Mouse (Mus musculus): ENCODE measurements at regions not wholly inside any gene's neighbourhood (a gene's known extent, or its start where the extent isn't known, plus 50 kb on each side); places are given as distances from the start of the nearest gene placed in this dataset.
A peak's percentile ranks its signal among the peaks of the same experiment; 100 is the strongest.

- no peak overlapping the region for H3K9ac ChIP-seq (ENCODE audit: low read depth, low read length, severe bottlenecking)
- no peaks in the 10 kb centered on the region for H3K9me3 ChIP-seq (ENCODE audit: control insufficient read depth, low read length)
- H3K4me2 ChIP-seq (replicated peaks; ENCODE audit: low read depth, low read length, severe bottlenecking), result no peak overlapping the region
- DNase-seq (ENCODE audit: low spot score) (no peak), ATAC-seq (ENCODE audit: low FRiP score, low read depth) (no peak)
- H3K27ac ChIP-seq (replicated peaks; ENCODE audit: low read depth, low read length), result no peak overlapping the region
- no peaks in the 10 kb centered on the region for H3K36me3 ChIP-seq (ENCODE audit: control insufficient read depth, insufficient read depth, low read length)
- no peaks in the 10 kb centered on the region for H3K4me1 ChIP-seq (ENCODE audit: control insufficient read depth, insufficient read depth, low read length)
- H3K4me3 ChIP-seq (replicated peaks; ENCODE audit: low read length), result no peak overlapping the region
- TF ChIP-seq POLR2A (IDR thresholded peaks at IDR 0.05; ENCODE audit: borderline replicate concordance, extremely low read depth, insufficient read depth, insufficient read length), result no peak
- no peaks in the 10 kb centered on the region for H3K27me3 ChIP-seq (ENCODE audit: control insufficient read depth, insufficient read depth, low read length)
These were observed 107.6 kb upstream of the Clstn2 start for GRCm38 (mm10) chr9:98140546-98140945.

GRCm38 (mm10) chr9:98142121-98142520, 109.1 kb upstream of the Clstn2 start:
- no peak overlapping the region for H3K27ac ChIP-seq (replicated peaks; ENCODE audit: low read depth, low read length)
- 65% methylated on average over 7 of the region's 7 CpGs for WGBS
- no peak overlapping the region for H3K4me2 ChIP-seq (replicated peaks; ENCODE audit: low read depth, low read length, severe bottlenecking)
- ATAC-seq (ENCODE audit: low FRiP score, low read depth) (no peak), DNase-seq (ENCODE audit: low spot score) (no peak)
- TF ChIP-seq POLR2A (IDR thresholded peaks at IDR 0.05; ENCODE audit: borderline replicate concordance, extremely low read depth, insufficient read depth, insufficient read length), result no peak
- H3K4me1 ChIP-seq (ENCODE audit: control insufficient read depth, insufficient read depth, low read length), result no peaks in the 10 kb centered on the region
- H3K36me3 ChIP-seq (ENCODE audit: control insufficient read depth, insufficient read depth, low read length), result no peaks in the 10 kb centered on the region
- H3K4me3 ChIP-seq (replicated peaks; ENCODE audit: low read length), result no peak overlapping the region
- no peak overlapping the region for H3K9ac ChIP-seq (ENCODE audit: low read depth, low read length, severe bottlenecking)
- no peaks in the 10 kb centered on the region for H3K27me3 ChIP-seq (ENCODE audit: control insufficient read depth, insufficient read depth, low read length)
- H3K9me3 ChIP-seq (ENCODE audit: control insufficient read depth, low read length), result no peaks in the 10 kb centered on the region

- TF ChIP-seq POLR2A (IDR thresholded peaks at IDR 0.05; ENCODE audit: borderline replicate concordance, extremely low read depth, insufficient read depth, insufficient read length), result no peak
- peak; percentile 47 for DNase-seq (ENCODE audit: low spot score)
- WGBS, result 65% methylated on average over 5 of the region's 5 CpGs
These were observed 113.9 kb upstream of the Clstn2 start for GRCm38 (mm10) chr9:98146901-98147300.

GRCm38 (mm10) chr9:98158421-98158820, 125.4 kb upstream of the Clstn2 start:
- H3K4me1 ChIP-seq (ENCODE audit: control insufficient read depth, insufficient read depth, low read length), result no peaks in the 10 kb centered on the region
- H3K4me2 ChIP-seq (replicated peaks; ENCODE audit: low read depth, low read length, severe bottlenecking), result no peak overlapping the region
- no peaks in the 10 kb centered on the region for H3K9me3 ChIP-seq (ENCODE audit: control insufficient read depth, low read length)
- no peak overlapping the region for H3K27ac ChIP-seq (replicated peaks; ENCODE audit: low read depth, low read length)
- TF ChIP-seq POLR2A (IDR thresholded peaks at IDR 0.05; ENCODE audit: borderline replicate concordance, extremely low read depth, insufficient read depth, insufficient read length), result no peak
- H3K36me3 ChIP-seq (ENCODE audit: control insufficient read depth, insufficient read depth, low read length), result no peaks in the 10 kb centered on the region
- DNase-seq (ENCODE audit: low spot score) (no peak), ATAC-seq (ENCODE audit: low FRiP score, low read depth) (no peak)
- H3K4me3 ChIP-seq (replicated peaks; ENCODE audit: low read length), result no peak overlapping the region
- no peak overlapping the region for H3K9ac ChIP-seq (ENCODE audit: low read depth, low read length, severe bottlenecking)
- H3K27me3 ChIP-seq (ENCODE audit: control insufficient read depth, insufficient read depth, low read length), result no peaks in the 10 kb centered on the region
- 84% methylated on average over 2 of the region's 2 CpGs for WGBS

More at GRCm38 (mm10) chr9:98146901-98147300, 113.9 kb upstream of the Clstn2 start:
- H3K4me1 ChIP-seq (ENCODE audit: control insufficient read depth, insufficient read depth, low read length), result no peaks in the 10 kb centered on the region
- no peak overlapping the region for H3K27ac ChIP-seq (replicated peaks; ENCODE audit: low read depth, low read length)
- H3K9ac ChIP-seq (ENCODE audit: low read depth, low read length, severe bottlenecking), result no peak overlapping the region
- no peaks in the 10 kb centered on the region for H3K27me3 ChIP-seq (ENCODE audit: control insufficient read depth, insufficient read depth, low read length)
- ATAC-seq (ENCODE audit: low FRiP score, low read depth), result no peak
- H3K4me3 ChIP-seq (replicated peaks; ENCODE audit: low read length), result no peak overlapping the region
- no peaks in the 10 kb centered on the region for H3K9me3 ChIP-seq (ENCODE audit: control insufficient read depth, low read length)
- no peaks in the 10 kb centered on the region for H3K36me3 ChIP-seq (ENCODE audit: control insufficient read depth, insufficient read depth, low read length)
- H3K4me2 ChIP-seq (replicated peaks; ENCODE audit: low read depth, low read length, severe bottlenecking), result no peak overlapping the region

GRCm38 (mm10) chr9:98164489-98164888, 122.7 kb upstream of the Nmnat3 start:
- Histone ChIP-seq H3K4me2 (replicated peaks; ENCODE audit: low read depth, low read length, severe bottlenecking) (no peak overlapping the region), H3K36me3 (ENCODE audit: control insufficient read depth, insufficient read depth, low read length) (no peaks in the 10 kb centered on the region), H3K9me3 (ENCODE audit: control insufficient read depth, low read length) (no peaks in the 10 kb centered on the region), H3K4me3 (replicated peaks; ENCODE audit: low read length) (no peak overlapping the region), H3K27ac (replicated peaks; ENCODE audit: low read depth, low read length) (no peak overlapping the region), H3K4me1 (ENCODE audit: control insufficient read depth, insufficient read depth, low read length) (no peaks in the 10 kb centered on the region), H3K27me3 (ENCODE audit: control insufficient read depth, insufficient read depth, low read length) (no peaks in the 10 kb centered on the region), H3K9ac (ENCODE audit: low read depth, low read length, severe bottlenecking) (no peak overlapping the region)
- no peak for TF ChIP-seq POLR2A (IDR thresholded peaks at IDR 0.05; ENCODE audit: borderline replicate concordance, extremely low read depth, insufficient read depth, insufficient read length)
- DNase-seq (ENCODE audit: low spot score) (no peak), ATAC-seq (ENCODE audit: low FRiP score, low read depth) (no peak)
- 42% methylated on average over 5 of the region's 5 CpGs for WGBS

- Histone ChIP-seq H3K27me3 (ENCODE audit: control insufficient read depth, insufficient read depth, low read length) (no peaks in the 10 kb centered on the region), H3K9ac (ENCODE audit: low read depth, low read length, severe bottlenecking) (no peak overlapping the region), H3K27ac (replicated peaks; ENCODE audit: low read depth, low read length) (no peak overlapping the region), H3K9me3 (ENCODE audit: control insufficient read depth, low read length) (no peaks in the 10 kb centered on the region), H3K4me2 (replicated peaks; ENCODE audit: low read depth, low read length, severe bottlenecking) (no peak overlapping the region), H3K4me3 (replicated peaks; ENCODE audit: low read length) (no peak overlapping the region), H3K36me3 (ENCODE audit: control insufficient read depth, insufficient read depth, low read length) (no peaks in the 10 kb centered on the region), H3K4me1 (ENCODE audit: control insufficient read depth, insufficient read depth, low read length) (no peaks in the 10 kb centered on the region)
- whole genome bisulfite sequencing, result 65% methylated on average over 5 of the region's 5 CpGs
- no peak for TF ChIP-seq POLR2A (IDR thresholded peaks at IDR 0.05; ENCODE audit: borderline replicate concordance, extremely low read depth, insufficient read depth, insufficient read length)
- no peak for DNase-seq (ENCODE audit: low spot score)
- ATAC-seq (ENCODE audit: low FRiP score, low read depth), result no peak
These were observed 113.2 kb upstream of the Nmnat3 start for GRCm38 (mm10) chr9:98174056-98174455.

Measured in limb, embryonic 14.5 days (tissue).